Mouse (Mus musculus) lung, postnatal 0 days (tissue): ENCODE results near the gene Jam3.

ENCODE experiments used
- CTCF ChIP-seq: IDR thresholded peaks from 2 replicates; pipeline ENCODE4 v1.5.1; 2016; ENCODE audit warnings: antibody characterized with exemption, mild to moderate bottlenecking
- EP300 ChIP-seq: IDR thresholded peaks from 2 replicates; pipeline ENCODE4 v1.6.1; 2016; ENCODE audit warnings: antibody characterized with exemption, mild to moderate bottlenecking, control low read depth

DNA sequence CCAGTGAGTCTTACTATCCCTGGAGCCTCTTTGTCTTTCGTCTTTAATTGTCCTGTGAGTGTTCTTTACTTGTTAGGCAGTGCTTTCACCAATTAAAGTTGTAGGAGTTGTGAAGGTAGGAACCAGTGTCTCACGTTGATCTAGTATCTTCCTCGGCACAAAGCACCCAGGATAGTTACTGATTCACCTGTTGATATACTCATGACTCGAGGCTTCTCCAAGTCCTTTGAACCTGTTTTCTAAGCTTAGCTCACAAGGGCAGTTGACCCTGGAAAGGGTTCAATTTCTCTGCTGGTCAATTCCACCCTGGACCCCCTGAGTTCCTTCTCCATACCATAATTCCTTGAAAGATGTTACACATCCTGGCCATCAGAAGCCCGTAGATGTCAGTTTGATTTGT is 26.9 kb upstream of the Jam3 start:
- TF ChIP-seq CTCF, result no peak
- TF ChIP-seq EP300, result no peak
